Mouse (Mus musculus) heart, adult 8-10 months (tissue): ENCODE data around the gene Efcab11. TPM values are rescaled to one million over a fixed set of nuclear protein-coding genes. Genes with fewer than 3 reads are reported as not detected.

Experiments used
- DNase-seq: peaks from one replicate; pipeline ENCODE4 v3.0.0; 2022; ENCODE audit warnings: low spot score
- total RNA-seq, 4 experiments: library from RNA; stranded (reverse); gene quantifications; 2 replicates each; pipeline ENCODE4 v1.2.4; 2022

Efcab11 gene
- under 1 TPM in 2 of 4 experiments, not detected in 2; 0.11 to 0.31 TPM for total RNA-seq

- peak; percentile 91 for DNase-seq
Measured at GRCm38 (mm10) chr12:99884269-99885261, at the start of gene Efcab11, which contains the start of gene Tdp1. Gene Efcab11, minus strand, starts transcription at chr12:99884439. Gene Tdp1, plus strand, starts transcription at chr12:99884517.

GRCm38 (mm10) chr12:99933630-99934029 is 49.4 kb upstream of the Efcab11 start:
- no peak for DNase-seq

- DNase-seq = no peak
Measured at GRCm38 (mm10) chr12:99932245-99932644, 48.0 kb upstream of the Efcab11 start.

- no peak for DNase-seq
Measured at GRCm38 (mm10) chr12:99929160-99929559, 44.9 kb upstream of the Efcab11 start.

GRCm38 (mm10) chr12:99928311-99928710 is 44.1 kb upstream of the Efcab11 start:
- DNase-seq = no peak

- no peak for DNase-seq
Measured at GRCm38 (mm10) chr12:99923703-99924102, 39.5 kb upstream of the Efcab11 start.

- no peak for DNase-seq
Measured at GRCm38 (mm10) chr12:99923131-99923606, 38.9 kb upstream of the Efcab11 start.

- DNase-seq = no peak
Measured at GRCm38 (mm10) chr12:99921045-99921444, 36.8 kb upstream of the Efcab11 start.

- no peak for DNase-seq
Measured at GRCm38 (mm10) chr12:99919636-99920035, 35.4 kb upstream of the Efcab11 start.

GRCm38 (mm10) chr12:99917800-99918427 is 33.7 kb upstream of the Efcab11 start:
- DNase-seq = no peak

GRCm38 (mm10) chr12:99911466-99911865 is 27.2 kb upstream of the Efcab11 start:
- DNase-seq = no peak

- DNase-seq = no peak
Measured at GRCm38 (mm10) chr12:99904537-99904936, 20.3 kb upstream of the Efcab11 start.

GRCm38 (mm10) chr12:99902867-99903370 is 18.7 kb upstream of the Efcab11 start:
- DNase-seq = no peak

- DNase-seq = peak; percentile 82
Measured at GRCm38 (mm10) chr12:99901973-99902866, 18.0 kb upstream of the Efcab11 start.

GRCm38 (mm10) chr12:99899991-99900390 is 15.8 kb upstream of the Efcab11 start:
- no peak for DNase-seq

GRCm38 (mm10) chr12:99898248-99898870 is 14.1 kb upstream of the Efcab11 start:
- DNase-seq = no peak

GRCm38 (mm10) chr12:99897846-99898245 is 13.6 kb upstream of the Efcab11 start:
- no peak for DNase-seq

GRCm38 (mm10) chr12:99885282-99885901 is 1.2 kb upstream of the Efcab11 start:
- DNase-seq = no peak

GRCm38 (mm10) chr12:99883713-99884105 is 530 bp downstream of the Efcab11 start:
- DNase-seq = peak; percentile 21
